Comparison of ENCODE assay signal across 10 mouse cellular contexts in genomic region chr16:21331229-21331628, GRCm38 (mm10).
DNase-seq lines count a peak whose midpoint lies in the region; ATAC-seq and TF ChIP-seq lines count a peak whose summit lies in the region.
"Had no signal": no experiment of that assay in that cellular context is flagged by ENCODE, and none has a peak within 500 bp of the region (broad histone marks: within the 10 kb centered on the region; RNA-seq: fewer than 3 reads in every experiment).

No protein-coding gene starts in this region.

- H3K27ac ChIP-seq in intestine, embryonic 15.5 days = no peak overlapping the region
- no peak overlapping the region for H3K27ac ChIP-seq in intestine, postnatal 0 days (ENCODE audit: low read depth, low read length)
- no peak overlapping the region for H3K27ac ChIP-seq in liver, embryonic 13.5 days
- H3K27ac ChIP-seq: macrophage had no signal

- H3K9me3 ChIP-seq in intestine, embryonic 15.5 days = no peaks in the 10 kb centered on the region
- no peaks in the 10 kb centered on the region for H3K9me3 ChIP-seq in intestine, postnatal 0 days (ENCODE audit: control insufficient read depth)
- no peaks in the 10 kb centered on the region for H3K9me3 ChIP-seq in liver, embryonic 13.5 days (replicated peaks)

- no peaks in the 10 kb centered on the region for H3K27me3 ChIP-seq in intestine, embryonic 15.5 days (replicated peaks)
- H3K27me3 ChIP-seq in intestine, postnatal 0 days (replicated peaks; ENCODE audit: control insufficient read depth, insufficient read depth, low read length) = no peaks in the 10 kb centered on the region
- H3K27me3 ChIP-seq in liver, embryonic 13.5 days = no peaks in the 10 kb centered on the region

- H3K4me2 ChIP-seq in intestine, embryonic 15.5 days (replicated peaks) = peak overlapping the region; percentile 66; the same call in 1 of the 2 replicates
- no peak overlapping the region for H3K4me2 ChIP-seq in intestine, postnatal 0 days (replicated peaks; ENCODE audit: low read depth)
- peak overlapping the region; percentile 85 for H3K4me2 ChIP-seq in liver, embryonic 13.5 days

- no peaks in the 10 kb centered on the region for H3K36me3 ChIP-seq in intestine, embryonic 15.5 days
- no peaks in the 10 kb centered on the region for H3K36me3 ChIP-seq in intestine, postnatal 0 days (ENCODE audit: control insufficient read depth, insufficient read depth)
- H3K36me3 ChIP-seq in liver, embryonic 13.5 days = 0 out of 2 replicates have a peak, but pooled peaks cover 4% of the 10 kb centered on the region

- peaks cover 6% of the 10 kb centered on the region; the same call in 1 of the 2 replicates for H3K4me1 ChIP-seq in intestine, embryonic 15.5 days (replicated peaks)
- H3K4me1 ChIP-seq in intestine, postnatal 0 days (replicated peaks; ENCODE audit: control insufficient read depth, insufficient read depth, low read length) = peaks cover 14% of the 10 kb centered on the region
- H3K4me1 ChIP-seq in liver, embryonic 13.5 days (replicated peaks) = peaks cover 24% of the 10 kb centered on the region

- TF ChIP-seq CTCF in intestine, postnatal 0 days (IDR thresholded peaks at IDR 0.05; ENCODE audit: low read depth) = no peak

- no peak overlapping the region for H3K9ac ChIP-seq in intestine, embryonic 15.5 days
- no peak overlapping the region for H3K9ac ChIP-seq in intestine, postnatal 0 days (ENCODE audit: low read depth, low read length)
- H3K9ac ChIP-seq in liver, embryonic 13.5 days = no peak overlapping the region

- no peak overlapping the region for H3K4me3 ChIP-seq in intestine, embryonic 15.5 days (replicated peaks)
- H3K4me3 ChIP-seq in intestine, postnatal 0 days (ENCODE audit: low read depth, low read length) = no peak overlapping the region
- peak overlapping the region; percentile 8; the same call in 1 of the 2 replicates for H3K4me3 ChIP-seq in liver, embryonic 13.5 days (replicated peaks)

- peak; percentile 52 for DNase-seq in cerebellum, adult 9-10 months
- DNase-seq in cerebellum, adult 9-11 months = no peak
- peak; percentile 57 for DNase-seq in MEL-GATA-1-ER (ENCODE audit: extremely low read depth, low read depth)
- no peak for DNase-seq in liver, embryonic 13.5 days
- DNase-seq in right cerebral cortex, postnatal 36 days (ENCODE audit: low spot score in 2 of 2) = no peak
- DNase-seq: right cerebral cortex, adult 18-20 months had no signal

- WGBS in intestine, embryonic 15.5 days = 57% methylated on average over 5 of the region's 5 CpGs
- WGBS in intestine, postnatal 0 days = 74% methylated on average over 5 of the region's 5 CpGs
- 78% methylated on average over 5 of the region's 5 CpGs for WGBS in liver, embryonic 13.5 days (ENCODE audit: insufficient replicate concordance)

- ATAC-seq in intestine, embryonic 15.5 days = no peak
- ATAC-seq in intestine, postnatal 0 days = no peak
- no peak for ATAC-seq in liver, embryonic 13.5 days (ENCODE audit: low read depth)
- ATAC-seq in frontal cortex, adult (ENCODE audit: low TSS enrichment) = no peak

Comparison
In these comparisons a context has a peak if more than half of its experiments do, and no peak if none do; other contexts are left out.
1. DNase-seq: peak in cerebellum, adult 9-10 months (single experiment) and MEL-GATA-1-ER (single experiment); none in cerebellum, adult 9-11 months (single experiment), liver, embryonic 13.5 days (single experiment) and right cerebral cortex, postnatal 36 days (0 of 2).